Mouse (Mus musculus) hindbrain, embryonic 11.5 days (tissue): Measurements from ENCODE around the gene Begain. TPM values are rescaled to one million over a fixed set of nuclear protein-coding genes. Genes with fewer than 3 reads are reported as not detected.

Source experiments
- ATAC-seq: fragments of 200-750 bp; cut with Nextera tagmentation; 2 replicates; pipeline ENCODE4 v1.8.0; 2017; ENCODE audit warnings: mild to moderate bottlenecking, moderate TSS enrichment, moderate library complexity; ENCODE audit not compliant: low FRiP score
- DNase-seq: peaks from one replicate; pipeline ENCODE4 v3.0.0-alpha.2; 2015; ENCODE audit warnings: low spot score
- H3K27ac ChIP-seq: fragments of 300-500 bp; sonication (generic); 2 replicates; pipeline ENCODE4 v1.5.1; 2014; ENCODE audit warnings: mild to moderate bottlenecking, low read depth, low read length
- H3K27me3 ChIP-seq: fragments of 300-500 bp; sonication (generic); 2 replicates; pipeline ENCODE4 v1.6.1; 2014; ENCODE audit warnings: mild to moderate bottlenecking, low read length, moderate library complexity, mixed read lengths; ENCODE audit not compliant: control insufficient read depth, insufficient read depth
- H3K36me3 ChIP-seq: fragments of 300-500 bp; sonication (generic); 2 replicates; pipeline ENCODE4 v1.6.1; 2014; ENCODE audit warnings: mild to moderate bottlenecking, low read length, moderate library complexity, mixed read lengths; ENCODE audit not compliant: control insufficient read depth, insufficient read depth
- H3K4me1 ChIP-seq: fragments of 300-500 bp; sonication (generic); replicated peaks from 2 replicates; pipeline ENCODE4 v1.6.1; 2014; ENCODE audit warnings: low read length, mixed read lengths; ENCODE audit not compliant: control insufficient read depth, insufficient read depth
- H3K4me2 ChIP-seq: fragments of 300-500 bp; sonication (generic); replicated peaks from 2 replicates; pipeline ENCODE4 v1.6.1; 2014; ENCODE audit warnings: mild to moderate bottlenecking, low read depth, low read length
- H3K4me3 ChIP-seq: fragments of 300-500 bp; sonication (generic); 2 replicates; pipeline ENCODE4 v1.5.1; 2014; ENCODE audit warnings: low read depth, low read length
- H3K9ac ChIP-seq: fragments of 300-500 bp; sonication (generic); 2 replicates; pipeline ENCODE4 v1.6.1; 2014; ENCODE audit warnings: low read depth, low read length
- H3K9me3 ChIP-seq: fragments of 300-500 bp; sonication (generic); 2 replicates; pipeline ENCODE4 v1.6.1; 2016; ENCODE audit warnings: low read length; ENCODE audit not compliant: control insufficient read depth
- WGBS: fragments of 180-500 bp; shearing (Covaris S2); extraction: QIAGEN DNeasy Blood & Tissue Kit; methylation state at CpG from one replicate; pipeline ENCODE4 v1.1.7; 2014; 5-methylcytosine and 5-hydroxymethylcytosine counted together
- polyA plus RNA-seq: library from polyadenylated mRNA; unstranded; fragments of >200 nt; fragmentation: Nextera tagmentation; extraction: Ambion mirVana; gene quantifications from 2 replicates; pipeline ENCODE4 v1.2.1, GENCODE M21; 2014

Gene Begain
- polyA plus RNA-seq, 1 experiment from 2014 or later, result 16.1 TPM

- ATAC-seq, result 0 out of 2 replicates have a peak, but pooled peaks have one; percentile 27
- DNase-seq, result peak; percentile 25
- Histone ChIP-seq H3K4me3 (no peak overlapping the region), H3K27me3 (no peaks in the 10 kb centered on the region), H3K36me3 (no peaks in the 10 kb centered on the region), H3K9me3 (no peaks in the 10 kb centered on the region), H3K9ac (no peak overlapping the region), H3K4me2 (no peak overlapping the region), H3K4me1 (peaks cover 6% of the 10 kb centered on the region; the same call in 1 of the 2 replicates), H3K27ac (peak overlapping the region; percentile 36; the same call in 1 of the 2 replicates)
- 62% methylated on average over 6 of the region's 6 CpGs for WGBS
These were observed 85.4 kb downstream of the Begain start for GRCm38 (mm10) chr12:108982684-108982960.

Other genes starting within 250 kb of the Begain start
- 10.5 and 12.0 TPM in 2 replicates for gene Slc25a29, start 232.3 kb downstream of the Begain start, polyA plus RNA-seq
- gene Slc25a47, start 232.2 kb downstream of the Begain start, polyA plus RNA-seq, result 9.3 and 10.1 TPM in 2 replicates
- gene Wdr25, start 174.6 kb downstream of the Begain start, polyA plus RNA-seq, result 3.5 and 5.4 TPM in 2 replicates
- gene Wars, start 174.0 kb downstream of the Begain start, polyA plus RNA-seq, result 112 and 119 TPM in 2 replicates